Mouse (Mus musculus): ENCODE results near the gene A930018P22Rik. TPM values are rescaled to one million over a fixed set of nuclear protein-coding genes. Genes with fewer than 3 reads are reported as not detected.

Gene A930018P22Rik
- total and polyA plus RNA-seq, 3 experiments, result not detected

DNA sequence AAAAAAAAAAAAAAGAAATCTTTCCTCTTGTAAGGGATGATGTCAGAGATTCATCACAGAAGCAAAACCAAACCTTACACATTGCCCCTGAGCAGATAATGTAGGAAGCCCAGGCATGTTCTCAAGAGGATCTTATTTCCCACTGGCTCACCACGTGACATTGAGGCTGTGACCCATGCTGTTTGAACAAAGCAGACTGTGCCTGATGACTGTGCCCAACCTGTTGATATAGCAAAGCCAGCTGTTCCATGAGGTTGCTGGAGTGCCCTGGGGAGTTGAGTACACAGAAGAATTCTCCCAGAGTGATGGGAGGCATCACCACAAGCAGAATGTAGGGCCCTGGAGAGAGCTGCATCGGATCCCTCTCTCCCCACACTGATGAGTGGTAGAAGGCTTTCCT is 13.4 kb downstream of the A930018P22Rik start:
- no peak overlapping the region for H3K27ac ChIP-seq (ENCODE audit: insufficient read depth, low read depth)
- H3K9me3 ChIP-seq (replicated peaks; ENCODE audit: low read length), result peaks cover 3% of the 10 kb centered on the region
- dilution Hi-C loops (cut with MboI; ENCODE audit: extremely low pct_ligation_motif_present, extremely low pct_unique_long_range_greater_than_20kb, low sequenced_read_pairs) (no loop called here), in situ Hi-C loops (cut with MboI; ENCODE audit: low pct_ligation_motif_present, low pct_unique_long_range_greater_than_20kb, low sequenced_read_pairs) (loop anchor here (10.0 to 25.0 kb wide), 2 partner anchors 176 to 279 kb away; partner anchors contain the start of gene D430041D05Rik)
- no peaks in the 10 kb centered on the region for H3K27me3 ChIP-seq (replicated peaks)
- H3K36me3 ChIP-seq (replicated peaks in 1 of 2; ENCODE audit: control insufficient read depth in 1 of 2, insufficient read depth in 1 of 2, low read length in 1 of 2), result no peaks in the 10 kb centered on the region
- H3K79me2 ChIP-seq (replicated peaks; ENCODE audit: control insufficient read depth, extremely low read depth, insufficient read depth, poor library complexity, severe bottlenecking), result no peaks in the 10 kb centered on the region
- no peak overlapping the region for H3K4me3 ChIP-seq (replicated peaks in 1 of 3; ENCODE audit: low read depth in 2 of 3, low read length in 2 of 3, poor library complexity in 1 of 3)
- H3K9ac ChIP-seq (ENCODE audit: insufficient read depth, low read depth), result no peak overlapping the region
- DNase-seq (ENCODE audit: extremely low read depth), result no peak
- no peak overlapping the region for H3K4me2 ChIP-seq (ENCODE audit: insufficient read depth, low read depth, poor library complexity, severe bottlenecking)
- no peak for TF ChIP-seq ZMIZ1 (IDR thresholded peaks at IDR 0.05; ENCODE audit: low read depth, low read length)
- no peak for TF ChIP-seq USF1 (IDR thresholded peaks at IDR 0.05; ENCODE audit: low read depth, low read length)
- no peak for TF ChIP-seq JUND (conservative IDR thresholded peaks at IDR 0.05; ENCODE audit: low read depth, low read length)
- TF ChIP-seq SMC3 (IDR thresholded peaks at IDR 0.05; ENCODE audit: low read depth, low read length), result no peak
- TF ChIP-seq USF2 (conservative IDR thresholded peaks at IDR 0.05; ENCODE audit: low read depth, low read length), result no peak
- H3K4me1 ChIP-seq (ENCODE audit: control insufficient read depth in 1 of 2, insufficient read depth in 2 of 2), result peaks cover 0 to 4% of the 10 kb centered on the region in 2 experiments; a peak in 1 of 4 replicates

DNA sequence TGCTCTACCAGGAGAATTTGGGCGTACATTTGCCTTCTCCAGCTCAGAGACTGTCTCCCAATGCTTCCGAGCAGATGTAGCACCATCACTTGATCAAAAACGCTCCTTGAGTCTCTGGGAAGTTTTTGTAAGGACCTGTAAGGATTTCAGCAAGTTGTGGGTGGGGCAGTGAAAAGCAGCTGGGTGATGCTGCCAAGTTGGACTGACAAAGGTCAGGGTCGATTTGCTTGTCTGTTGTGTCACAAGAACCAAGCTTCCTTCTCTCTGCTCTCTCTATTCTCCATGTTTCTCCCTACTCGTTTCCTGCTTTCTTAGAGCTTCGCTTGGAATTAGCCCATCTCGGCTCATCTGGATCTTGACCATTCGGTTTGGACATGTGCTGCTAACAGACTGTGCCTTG is 19.6 kb downstream of the A930018P22Rik start:
- dilution Hi-C loops (cut with MboI; ENCODE audit: extremely low pct_ligation_motif_present, extremely low pct_unique_long_range_greater_than_20kb, low sequenced_read_pairs) (no loop called here), in situ Hi-C loops (cut with MboI; ENCODE audit: low pct_ligation_motif_present, low pct_unique_long_range_greater_than_20kb, low sequenced_read_pairs) (loop anchor here (25.0 kb wide), 1 partner anchor 170 kb away; no protein-coding TSS in a partner anchor)
- H3K9me3 ChIP-seq (replicated peaks; ENCODE audit: low read length), result peaks cover 3% of the 10 kb centered on the region

DNA sequence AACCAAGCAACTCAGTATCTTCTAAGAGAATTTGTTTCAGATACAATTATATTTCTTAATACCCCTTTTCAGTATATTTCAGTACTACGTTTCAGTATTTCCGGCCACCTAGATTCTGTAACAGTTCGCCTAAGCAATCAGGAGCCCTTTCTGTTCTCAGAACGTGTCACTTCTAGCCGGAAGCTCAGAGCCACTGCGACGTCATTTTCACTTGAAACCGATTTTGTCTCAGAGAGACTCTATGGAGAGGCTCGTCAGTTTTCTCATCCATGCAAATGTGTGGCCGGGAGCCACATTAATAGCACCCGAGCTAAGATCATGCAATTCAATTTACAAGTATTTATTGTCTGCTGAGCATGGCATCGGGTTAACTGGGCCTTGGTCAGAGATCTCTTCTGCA is 21.4 kb downstream of the A930018P22Rik start:
- dilution Hi-C loops (cut with MboI; ENCODE audit: extremely low pct_ligation_motif_present, extremely low pct_unique_long_range_greater_than_20kb, low sequenced_read_pairs), result no loop called here

More for the DNA sequence above, 19.6 kb downstream of the A930018P22Rik start:
- H3K4me3 ChIP-seq (replicated peaks in 1 of 3; ENCODE audit: low read depth in 2 of 3, low read length in 2 of 3, poor library complexity in 1 of 3), result no peak overlapping the region
- no peak overlapping the region for H3K9ac ChIP-seq (ENCODE audit: insufficient read depth, low read depth)
- H3K4me1 ChIP-seq (ENCODE audit: control insufficient read depth in 1 of 2, insufficient read depth in 2 of 2), result peaks cover 9 to 25% of the 10 kb centered on the region in 2 experiments
- no peak for TF ChIP-seq ETS1 (conservative IDR thresholded peaks at IDR 0.05; ENCODE audit: low read depth, low read length)
- no peak for TF ChIP-seq CHD2 (IDR thresholded peaks at IDR 0.05; ENCODE audit: low read length)
- TF ChIP-seq CHD1 (IDR thresholded peaks at IDR 0.05; ENCODE audit: low read depth, low read length), result no peak
- no peak for TF ChIP-seq MYC (IDR thresholded peaks at IDR 0.05; ENCODE audit: low read depth, low read length)
- TF ChIP-seq MXI1 (IDR thresholded peaks at IDR 0.05; ENCODE audit: low read depth, low read length), result no peak
- no peak for TF ChIP-seq TCF12 (IDR thresholded peaks at IDR 0.05; ENCODE audit: low read depth, low read length)
- no peak overlapping the region for H3K27ac ChIP-seq (ENCODE audit: insufficient read depth, low read depth)
- H3K36me3 ChIP-seq (replicated peaks in 1 of 2; ENCODE audit: control insufficient read depth in 1 of 2, insufficient read depth in 1 of 2, low read length in 1 of 2), result no peaks in the 10 kb centered on the region
- H3K27me3 ChIP-seq (replicated peaks), result no peaks in the 10 kb centered on the region
- DNase-seq (ENCODE audit: extremely low read depth), result no peak
- H3K4me2 ChIP-seq (ENCODE audit: insufficient read depth, low read depth, poor library complexity, severe bottlenecking), result no peak overlapping the region
- no peaks in the 10 kb centered on the region for H3K79me2 ChIP-seq (replicated peaks; ENCODE audit: control insufficient read depth, extremely low read depth, insufficient read depth, poor library complexity, severe bottlenecking)

More for the DNA sequence above, 21.4 kb downstream of the A930018P22Rik start:
- Histone ChIP-seq H3K4me1 (ENCODE audit: control insufficient read depth in 1 of 2, insufficient read depth in 2 of 2) (peaks cover 9 to 34% of the 10 kb centered on the region in 2 experiments), H3K9ac (ENCODE audit: insufficient read depth, low read depth) (no peak overlapping the region), H3K27ac (ENCODE audit: insufficient read depth, low read depth) (no peak overlapping the region), H3K9me3 (replicated peaks; ENCODE audit: low read length) (no peaks in the 10 kb centered on the region), H3K36me3 (replicated peaks in 1 of 2; ENCODE audit: control insufficient read depth in 1 of 2, insufficient read depth in 1 of 2, low read length in 1 of 2) (no peaks in the 10 kb centered on the region), H3K4me2 (ENCODE audit: insufficient read depth, low read depth, poor library complexity, severe bottlenecking) (0 out of 2 replicates have a peak overlapping the region, but pooled peaks have one; percentile 11), H3K79me2 (replicated peaks; ENCODE audit: control insufficient read depth, extremely low read depth, insufficient read depth, poor library complexity, severe bottlenecking) (no peaks in the 10 kb centered on the region), H3K27me3 (replicated peaks) (no peaks in the 10 kb centered on the region), H3K4me3 (replicated peaks in 1 of 3; ENCODE audit: low read depth in 2 of 3, low read length in 2 of 3, poor library complexity in 1 of 3) (no peak overlapping the region)
- peak; percentile 68 for DNase-seq (ENCODE audit: extremely low read depth)
- in situ Hi-C loops (cut with MboI; ENCODE audit: low pct_ligation_motif_present, low pct_unique_long_range_greater_than_20kb, low sequenced_read_pairs), result loop anchor here (25.0 kb wide), 1 partner anchor 168 kb away; no protein-coding TSS in a partner anchor
- peak; percentile 56 for TF ChIP-seq ETS1 (conservative IDR thresholded peaks at IDR 0.05; ENCODE audit: low read depth, low read length)
- TF ChIP-seq POLR2A (IDR thresholded peaks at IDR 0.05; ENCODE audit: low read depth, low read length), result no peak
- TF ChIP-seq RAD21 (IDR thresholded peaks at IDR 0.05; ENCODE audit: low read depth, low read length), result no peak
- no peak for TF ChIP-seq ZC3H11A (IDR thresholded peaks at IDR 0.05; ENCODE audit: low read depth, low read length)
- TF ChIP-seq PAX5 (IDR thresholded peaks at IDR 0.05; ENCODE audit: low read length), result no peak
- no peak for TF ChIP-seq ZKSCAN1 (IDR thresholded peaks at IDR 0.05; ENCODE audit: borderline replicate concordance, low read depth, low read length)
- TF ChIP-seq MYC (IDR thresholded peaks at IDR 0.05; ENCODE audit: low read depth, low read length), result no peak
- peak; percentile 60 for TF ChIP-seq BHLHE40 (IDR thresholded peaks at IDR 0.05; ENCODE audit: low read depth, low read length)
- TF ChIP-seq ELF1 (IDR thresholded peaks at IDR 0.05; ENCODE audit: low read depth, low read length), result 0 out of 2 replicates have a peak, but pooled peaks have one; percentile 26
- TF ChIP-seq IRF4 (IDR thresholded peaks at IDR 0.05; ENCODE audit: low read depth, low read length), result 0 out of 2 replicates have a peak, but pooled peaks have one; percentile 34
- 0 out of 2 replicates have a peak, but pooled peaks have one; percentile 23 for TF ChIP-seq MAX (IDR thresholded peaks at IDR 0.05; ENCODE audit: low read length)
- TF ChIP-seq UBTF (IDR thresholded peaks at IDR 0.05; ENCODE audit: low read depth, low read length), result no peak
